Mouse (Mus musculus): ENCODE data around the gene Cln5. TPM values are rescaled to one million over a fixed set of nuclear protein-coding genes. Genes with fewer than 3 reads are reported as not detected.

Cln5 gene
- 11.2 and 11.4 TPM in 2 replicates for polyA plus RNA-seq (2014; fragmentation: Nextera tagmentation; extraction: Ambion mirVana)

DNA sequence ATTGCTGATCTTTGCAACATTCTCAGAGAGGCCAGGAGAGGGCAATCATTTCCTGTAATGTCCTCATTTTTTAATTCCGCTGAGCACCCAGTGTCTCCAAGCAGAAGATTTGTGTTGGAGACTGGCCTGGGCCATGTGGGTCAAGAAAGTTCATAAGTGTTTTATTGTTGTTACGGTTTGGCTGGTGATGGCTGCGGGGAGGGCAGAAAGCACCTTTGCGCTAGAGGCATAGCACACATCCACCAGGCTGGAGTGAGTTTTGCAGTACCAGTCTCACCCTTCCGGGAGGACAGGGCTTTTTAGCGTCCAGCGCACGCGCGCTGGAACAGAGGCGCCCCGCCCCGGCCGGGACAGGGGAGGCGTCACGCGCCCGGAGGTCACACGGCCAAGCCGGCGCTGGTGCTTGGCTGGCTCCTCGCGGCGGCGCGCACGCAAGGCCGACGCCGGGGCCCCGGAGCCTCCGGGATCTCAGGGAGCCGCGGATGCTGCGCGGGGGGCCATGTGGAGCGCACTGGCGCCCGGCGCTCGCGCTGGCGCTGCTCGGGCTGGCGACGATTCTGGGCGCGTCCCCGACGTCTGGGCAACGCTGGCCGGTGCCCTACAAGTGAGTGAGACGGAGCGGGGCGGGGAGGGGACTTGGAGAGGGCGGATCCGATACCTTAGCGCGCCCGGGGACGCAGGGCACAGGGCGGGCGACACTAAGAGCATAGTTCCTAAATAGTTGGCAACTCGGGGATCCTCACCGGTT is at the start of gene Cln5:
TSS of gene Cln5 (plus strand) at position 353 of the 748 bp plus-strand sequence.
- Histone ChIP-seq H3K27ac (ENCODE audit: low read depth, low read length) (peak within 1 kb of the TSS; percentile 40), H3K27me3 (replicated peaks; ENCODE audit: control insufficient read depth, insufficient read depth, low read length) (no peaks in the 10 kb centered on the region), H3K36me3 (ENCODE audit: control insufficient read depth, insufficient read depth, low read length) (no peaks in the 10 kb centered on the region), H3K4me1 (ENCODE audit: control insufficient read depth, insufficient read depth, low read length) (no peaks in the 10 kb centered on the region; the same call in 1 of the 2 replicates), H3K4me3 (ENCODE audit: low read depth, low read length) (peak within 1 kb of the TSS; percentile 64), H3K9ac (ENCODE audit: low read length) (peak within 1 kb of the TSS; percentile 73), H3K9me3 (replicated peaks; ENCODE audit: control insufficient read depth, low read length) (no peaks in the 10 kb centered on the region), H3K4me2 (ENCODE audit: low read length) (peak within 1 kb of the TSS; percentile 82)
- peak; percentile 94 for ATAC-seq
- DNase-seq (ENCODE audit: low spot score): peak; percentile 94
- under 1% methylated on average over 58 of the region's 65 CpGs for WGBS

DNA sequence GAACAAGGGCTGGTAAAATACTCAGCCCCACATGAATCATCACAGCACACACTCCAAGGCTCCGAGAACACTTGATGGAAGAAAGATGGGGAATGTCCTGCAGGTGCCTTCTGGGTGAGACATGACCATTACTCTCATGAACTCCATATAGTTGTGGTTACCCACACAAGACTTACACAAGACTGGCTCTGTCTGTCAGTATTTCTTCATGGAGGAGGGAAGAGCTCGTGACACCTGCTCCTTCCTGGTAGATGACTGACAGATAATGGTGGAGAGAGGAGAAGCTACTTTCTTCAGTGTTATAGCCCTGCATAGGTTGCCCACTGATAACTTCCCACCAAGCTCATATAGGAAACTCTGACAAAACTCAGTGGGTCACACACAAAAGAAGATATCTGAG is 40.8 kb upstream of the Cln5 start:
- DNase-seq (ENCODE audit: low spot score) (no peak), ATAC-seq (no peak)
- no peak overlapping the region for H3K27ac ChIP-seq (ENCODE audit: low read depth, low read length)
- H3K36me3 ChIP-seq (ENCODE audit: control insufficient read depth, insufficient read depth, low read length): no peaks in the 10 kb centered on the region
- H3K4me1 ChIP-seq (ENCODE audit: control insufficient read depth, insufficient read depth, low read length): no peaks in the 10 kb centered on the region
- H3K27me3 ChIP-seq (replicated peaks; ENCODE audit: control insufficient read depth, insufficient read depth, low read length): no peaks in the 10 kb centered on the region
- H3K9me3 ChIP-seq (replicated peaks; ENCODE audit: control insufficient read depth, low read length): no peaks in the 10 kb centered on the region
- H3K4me3 ChIP-seq (ENCODE audit: low read depth, low read length): no peak overlapping the region
- 85% methylated on average over 2 of the region's 2 CpGs for WGBS
- no peak overlapping the region for H3K9ac ChIP-seq (ENCODE audit: low read length)
- no peak overlapping the region for H3K4me2 ChIP-seq (ENCODE audit: low read length)

DNA sequence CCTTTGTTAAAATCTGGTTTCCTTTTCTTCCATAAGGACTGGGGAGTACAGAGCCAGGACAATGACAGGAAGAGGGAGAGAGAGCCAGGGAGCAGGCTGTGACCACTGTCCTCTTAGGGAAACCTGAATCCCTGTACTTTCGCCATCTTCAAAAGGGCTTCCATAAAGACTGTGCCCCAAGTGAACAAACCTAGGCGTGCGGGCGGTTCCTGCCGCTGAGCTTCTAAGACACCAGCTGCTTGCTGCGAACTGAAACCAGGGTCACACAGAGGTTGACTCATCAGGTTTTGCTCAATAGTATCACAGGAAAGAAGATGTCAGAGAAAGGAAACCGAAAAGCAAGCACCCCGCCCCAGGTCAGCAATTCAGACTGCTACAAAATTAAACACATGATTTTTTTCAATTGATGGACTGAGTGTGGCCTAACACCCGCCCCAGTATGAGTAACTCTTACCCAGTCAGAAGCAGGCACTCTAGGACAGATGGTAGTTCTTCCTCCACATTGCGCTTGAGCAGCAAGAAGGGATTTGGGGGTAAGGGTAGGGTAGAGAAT is 36.7 kb upstream of the Cln5 start:
- DNase-seq (ENCODE audit: low spot score): no peak
- no peaks in the 10 kb centered on the region for H3K36me3 ChIP-seq (ENCODE audit: control insufficient read depth, insufficient read depth, low read length)
- H3K27ac ChIP-seq (ENCODE audit: low read depth, low read length): no peak overlapping the region
- H3K4me3 ChIP-seq (ENCODE audit: low read depth, low read length): no peak overlapping the region
- no peaks in the 10 kb centered on the region for H3K4me1 ChIP-seq (ENCODE audit: control insufficient read depth, insufficient read depth, low read length)
- no peak for ATAC-seq
- no peak overlapping the region for H3K9ac ChIP-seq (ENCODE audit: low read length)
- H3K27me3 ChIP-seq (replicated peaks; ENCODE audit: control insufficient read depth, insufficient read depth, low read length): no peaks in the 10 kb centered on the region
- WGBS: 90% methylated on average over 10 of the region's 10 CpGs
- H3K4me2 ChIP-seq (ENCODE audit: low read length): no peak overlapping the region
- H3K9me3 ChIP-seq (replicated peaks; ENCODE audit: control insufficient read depth, low read length): no peaks in the 10 kb centered on the region

DNA sequence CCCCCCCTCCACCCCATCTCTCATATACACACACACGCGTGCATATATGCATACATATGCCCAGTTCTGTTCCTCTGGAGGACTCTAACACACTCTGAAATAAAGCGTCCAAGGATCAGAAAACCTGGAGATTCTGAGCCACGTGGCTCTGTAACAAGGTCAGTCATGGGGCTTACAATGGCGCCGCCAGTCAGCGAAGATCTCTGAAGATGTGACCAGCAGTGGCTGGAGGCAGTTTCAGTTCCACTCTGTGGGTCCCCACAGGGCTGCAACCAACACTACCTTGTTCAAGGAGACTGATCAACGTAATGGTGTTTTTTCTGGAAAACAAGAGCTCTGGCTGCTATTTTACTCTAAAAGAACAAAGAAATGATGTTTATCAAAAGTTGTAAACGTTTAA is 35.9 kb upstream of the Cln5 start:
- H3K27ac ChIP-seq (ENCODE audit: low read depth, low read length): no peak overlapping the region
- no peak for DNase-seq (ENCODE audit: low spot score)
- no peak for ATAC-seq
- H3K9me3 ChIP-seq (replicated peaks; ENCODE audit: control insufficient read depth, low read length): no peaks in the 10 kb centered on the region
- no peak overlapping the region for H3K9ac ChIP-seq (ENCODE audit: low read length)
- H3K4me2 ChIP-seq (ENCODE audit: low read length): no peak overlapping the region
- H3K4me3 ChIP-seq (ENCODE audit: low read depth, low read length): no peak overlapping the region
- WGBS: 86% methylated on average over 9 of the region's 9 CpGs
- no peaks in the 10 kb centered on the region for H3K36me3 ChIP-seq (ENCODE audit: control insufficient read depth, insufficient read depth, low read length)
- H3K27me3 ChIP-seq (replicated peaks; ENCODE audit: control insufficient read depth, insufficient read depth, low read length): no peaks in the 10 kb centered on the region
- H3K4me1 ChIP-seq (ENCODE audit: control insufficient read depth, insufficient read depth, low read length): no peaks in the 10 kb centered on the region

DNA sequence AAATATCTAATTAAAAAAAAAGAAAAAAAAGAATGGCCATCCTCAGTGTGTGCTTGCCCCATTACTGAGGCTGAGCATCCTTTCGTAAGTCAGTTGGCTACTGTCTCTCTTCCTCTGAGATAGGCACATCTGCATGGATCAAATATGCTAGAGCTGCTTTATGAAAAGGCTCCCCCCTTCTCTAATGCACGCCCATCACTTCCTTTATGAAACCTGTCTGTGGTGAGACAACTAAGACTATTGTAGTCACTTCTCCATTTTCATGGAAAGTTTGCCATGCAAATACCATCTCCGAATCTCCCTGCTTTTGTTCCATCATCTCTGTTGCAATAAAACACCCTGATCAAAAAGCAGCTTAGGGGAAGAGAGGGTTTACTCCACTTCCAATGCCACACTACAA is 33.0 kb upstream of the Cln5 start:
- ATAC-seq (no peak), DNase-seq (ENCODE audit: low spot score) (no peak)
- Histone ChIP-seq H3K4me1 (ENCODE audit: control insufficient read depth, insufficient read depth, low read length) (no peaks in the 10 kb centered on the region), H3K27me3 (replicated peaks; ENCODE audit: control insufficient read depth, insufficient read depth, low read length) (no peaks in the 10 kb centered on the region), H3K4me2 (ENCODE audit: low read length) (no peak overlapping the region), H3K27ac (ENCODE audit: low read depth, low read length) (no peak overlapping the region), H3K9ac (ENCODE audit: low read length) (no peak overlapping the region), H3K9me3 (replicated peaks; ENCODE audit: control insufficient read depth, low read length) (no peaks in the 10 kb centered on the region), H3K4me3 (ENCODE audit: low read depth, low read length) (no peak overlapping the region), H3K36me3 (ENCODE audit: control insufficient read depth, insufficient read depth, low read length) (no peaks in the 10 kb centered on the region)
- 88% methylated on average over 3 of the region's 3 CpGs for WGBS

DNA sequence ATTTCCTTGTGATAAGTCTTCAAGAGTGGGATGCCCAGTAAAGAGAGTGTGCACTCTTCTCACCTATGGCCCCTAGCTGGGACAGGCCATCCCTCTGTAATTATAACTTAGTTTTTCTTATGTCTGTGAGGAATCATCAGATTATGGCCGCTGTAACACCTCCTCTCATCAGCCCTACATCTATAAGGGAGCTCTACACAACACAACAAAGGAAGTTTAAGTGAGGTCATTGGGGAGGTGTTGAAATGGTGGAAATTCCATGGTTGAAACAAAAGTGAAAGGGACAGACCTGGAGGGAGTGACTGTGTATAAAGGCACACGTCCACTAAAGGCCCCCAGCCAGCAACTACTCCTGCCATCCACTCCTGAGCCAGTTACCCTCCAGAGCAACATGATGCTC is 23.3 kb upstream of the Cln5 start, which contains the start of gene Acod1:
TSS of gene Acod1 (plus strand) at position 301 of the 400 bp plus-strand sequence.
- no peak for ATAC-seq

DNA sequence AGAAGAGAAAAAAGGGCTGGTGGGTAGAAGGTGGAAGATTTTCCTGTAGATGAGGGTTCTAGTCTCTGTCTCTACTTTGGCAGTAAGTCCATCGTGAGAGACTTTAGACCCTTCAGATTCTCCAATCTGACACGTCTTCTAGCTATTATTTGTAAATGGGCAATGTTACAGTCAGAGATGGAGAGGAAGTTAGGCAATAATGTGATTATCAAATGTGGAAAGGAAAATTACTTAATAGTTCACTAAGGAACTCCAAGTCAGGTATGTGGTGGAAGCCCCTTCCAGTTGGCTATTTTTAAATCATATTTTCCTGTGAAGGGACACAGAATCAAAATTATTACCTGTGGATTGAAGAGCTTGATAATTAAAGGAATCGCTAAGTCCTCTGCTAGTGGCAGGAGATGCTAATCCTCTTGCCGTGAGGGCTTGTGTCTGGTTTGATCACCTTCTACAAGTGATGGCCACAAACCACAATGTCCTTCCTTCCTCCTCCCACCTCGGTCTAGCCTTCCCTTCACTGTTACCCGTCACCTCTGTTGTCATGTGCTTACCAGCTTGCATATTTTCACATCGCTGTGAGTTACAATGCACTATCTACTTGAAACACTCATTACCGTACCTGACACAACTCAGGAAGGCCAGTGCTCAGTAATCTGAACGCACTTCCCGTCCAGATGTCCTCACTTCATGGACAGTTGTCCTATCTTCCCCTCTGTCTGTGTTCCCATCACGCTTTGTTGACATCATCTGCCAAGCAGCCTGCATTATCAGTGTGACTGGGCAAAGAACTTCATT is 21.5 kb upstream of the Cln5 start:
- ATAC-seq (no peak), DNase-seq (ENCODE audit: low spot score) (no peak)
- WGBS: 86% methylated on average over 11 of the region's 11 CpGs
- H3K36me3 ChIP-seq (ENCODE audit: control insufficient read depth, insufficient read depth, low read length): no peaks in the 10 kb centered on the region
- H3K27me3 ChIP-seq (replicated peaks; ENCODE audit: control insufficient read depth, insufficient read depth, low read length): no peaks in the 10 kb centered on the region
- no peak overlapping the region for H3K4me2 ChIP-seq (ENCODE audit: low read length)
- H3K9me3 ChIP-seq (replicated peaks; ENCODE audit: control insufficient read depth, low read length): no peaks in the 10 kb centered on the region
- H3K9ac ChIP-seq (ENCODE audit: low read length): no peak overlapping the region
- H3K27ac ChIP-seq (ENCODE audit: low read depth, low read length): no peak overlapping the region
- no peak overlapping the region for H3K4me3 ChIP-seq (ENCODE audit: low read depth, low read length)
- H3K4me1 ChIP-seq (ENCODE audit: control insufficient read depth, insufficient read depth, low read length): no peaks in the 10 kb centered on the region

More for the DNA sequence above, 23.3 kb upstream of the Cln5 start, which contains the start of gene Acod1:
- no peak within 1 kb of the TSS for H3K4me2 ChIP-seq (ENCODE audit: low read length)
- no peaks in the 10 kb centered on the region for H3K27me3 ChIP-seq (replicated peaks; ENCODE audit: control insufficient read depth, insufficient read depth, low read length)
- H3K4me3 ChIP-seq (ENCODE audit: low read depth, low read length): no peak within 1 kb of the TSS
- H3K9me3 ChIP-seq (replicated peaks; ENCODE audit: control insufficient read depth, low read length): no peaks in the 10 kb centered on the region
- H3K27ac ChIP-seq (ENCODE audit: low read depth, low read length): no peak within 1 kb of the TSS
- 70% methylated on average over 2 of the region's 2 CpGs for WGBS
- H3K4me1 ChIP-seq (ENCODE audit: control insufficient read depth, insufficient read depth, low read length): no peaks in the 10 kb centered on the region
- no peak for DNase-seq (ENCODE audit: low spot score)
- H3K36me3 ChIP-seq (ENCODE audit: control insufficient read depth, insufficient read depth, low read length): no peaks in the 10 kb centered on the region
- H3K9ac ChIP-seq (ENCODE audit: low read length): no peak within 1 kb of the TSS

DNA sequence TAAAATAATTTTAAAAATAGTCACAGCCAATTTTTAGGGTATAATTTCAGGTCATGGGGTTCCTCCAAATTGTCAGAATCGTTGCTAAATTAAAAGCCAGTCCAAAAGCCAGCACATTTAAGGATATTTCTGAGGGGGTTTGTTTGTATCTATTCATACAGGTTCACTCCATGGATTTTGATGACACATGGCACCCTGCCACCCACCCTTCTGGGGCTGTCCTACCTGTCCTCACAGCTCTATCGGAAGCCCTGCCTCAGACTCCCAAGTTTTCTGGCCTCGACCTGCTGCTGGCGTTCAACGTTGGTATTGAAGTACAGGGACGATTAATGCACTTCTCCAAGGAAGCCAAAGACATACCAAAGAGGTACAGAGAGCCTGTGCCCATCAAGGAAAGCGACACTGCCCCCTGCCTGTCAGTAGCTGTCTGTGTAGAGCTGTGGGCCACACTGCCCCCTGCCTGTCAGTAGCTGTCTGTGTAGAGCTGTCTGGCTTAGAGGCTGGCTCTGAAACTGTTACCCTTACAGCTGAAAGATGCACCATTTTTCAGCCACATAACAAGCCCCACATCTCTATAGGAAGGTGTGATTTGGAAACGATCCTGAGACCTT is 18.8 kb upstream of the Cln5 start:
- no peaks in the 10 kb centered on the region for H3K4me1 ChIP-seq (ENCODE audit: control insufficient read depth, insufficient read depth, low read length)
- no peak overlapping the region for H3K27ac ChIP-seq (ENCODE audit: low read depth, low read length)
- H3K4me3 ChIP-seq (ENCODE audit: low read depth, low read length): no peak overlapping the region
- H3K9ac ChIP-seq (ENCODE audit: low read length): no peak overlapping the region
- WGBS: 38% methylated on average over 8 of the region's 8 CpGs
- peak; percentile 59 for DNase-seq (ENCODE audit: low spot score)
- H3K9me3 ChIP-seq (replicated peaks; ENCODE audit: control insufficient read depth, low read length): no peaks in the 10 kb centered on the region
- no peaks in the 10 kb centered on the region for H3K27me3 ChIP-seq (replicated peaks; ENCODE audit: control insufficient read depth, insufficient read depth, low read length)
- no peaks in the 10 kb centered on the region for H3K36me3 ChIP-seq (ENCODE audit: control insufficient read depth, insufficient read depth, low read length)
- no peak overlapping the region for H3K4me2 ChIP-seq (ENCODE audit: low read length)
- peak; percentile 85 for ATAC-seq

Measured in forebrain, embryonic 14.5 days (tissue).